Mouse (Mus musculus) heart, adult 2 months (tissue): ENCODE measurements around the gene Ppp1r12b.

Experiments
- CTCF ChIP-seq: fragments of 200-600 bp; IDR thresholded peaks from 2 replicates; pipeline ENCODE4 v1.8.1; 2022; ENCODE audit warnings: antibody characterized with exemption, mild to moderate bottlenecking, moderate library complexity
- EP300 ChIP-seq: fragments of 200-500 bp; IDR thresholded peaks from 2 replicates; pipeline ENCODE4 v1.6.1; 2011; ENCODE audit warnings: low read depth, low read length, control low read depth; ENCODE audit not compliant: insufficient read depth

DNA sequence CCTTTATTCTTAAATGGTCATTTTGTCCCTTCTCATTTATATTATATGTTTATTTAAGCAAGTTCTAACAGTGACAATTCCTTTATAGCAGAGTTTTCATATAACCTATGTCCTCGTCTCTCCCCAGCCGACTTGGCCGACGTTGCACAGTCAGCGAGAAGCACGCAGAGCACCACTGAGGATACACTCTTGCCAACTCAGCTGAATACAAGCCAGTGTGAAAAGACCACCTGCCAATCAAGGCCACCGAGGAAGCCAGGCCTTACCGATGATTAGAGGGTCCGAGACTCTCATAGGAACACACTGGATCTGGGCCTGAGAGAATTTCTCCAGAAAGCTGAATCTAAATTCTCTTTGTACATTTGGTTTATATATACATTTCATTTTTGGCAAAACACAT is 150.3 kb downstream of the Ppp1r12b start:
- TF ChIP-seq CTCF (no peak), EP300 (no peak)
